Mouse (Mus musculus): ENCODE results near the gene Smyd3. TPM values are rescaled to one million over a fixed set of nuclear protein-coding genes. Genes with fewer than 3 reads are reported as not detected.

The Smyd3 gene
- total and polyA plus RNA-seq, 2 experiments: 1.4 to 7.0 TPM

DNA sequence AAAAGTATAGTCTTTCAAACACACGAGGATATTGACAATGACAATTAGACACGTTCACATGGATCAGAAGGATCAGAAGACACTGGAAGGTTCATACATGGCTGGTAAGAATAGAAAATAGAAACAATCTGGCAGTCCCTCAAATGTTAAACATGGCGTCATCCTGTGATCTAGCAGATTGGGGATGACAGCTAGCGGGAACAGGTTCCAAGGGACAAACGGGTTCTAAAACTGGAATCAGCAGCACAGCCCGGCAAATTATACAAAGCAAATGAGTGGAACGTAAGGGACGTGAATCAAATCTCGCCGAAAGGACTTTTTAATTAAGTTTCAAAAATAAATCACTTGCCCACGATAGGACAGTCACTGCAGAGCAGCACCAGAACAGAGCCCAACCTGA, 81.2 kb downstream of the Smyd3 start:
- 95% methylated on average over 11 of the region's 11 CpGs for whole genome bisulfite sequencing
- no peaks in the 10 kb centered on the region; the same call in 1 of the 2 replicates for H3K27me3 ChIP-seq (ENCODE audit: control insufficient read depth, insufficient read depth, low read length)
- no peak for DNase-seq (ENCODE audit: extremely low read depth, low read depth, low spot score)

DNA sequence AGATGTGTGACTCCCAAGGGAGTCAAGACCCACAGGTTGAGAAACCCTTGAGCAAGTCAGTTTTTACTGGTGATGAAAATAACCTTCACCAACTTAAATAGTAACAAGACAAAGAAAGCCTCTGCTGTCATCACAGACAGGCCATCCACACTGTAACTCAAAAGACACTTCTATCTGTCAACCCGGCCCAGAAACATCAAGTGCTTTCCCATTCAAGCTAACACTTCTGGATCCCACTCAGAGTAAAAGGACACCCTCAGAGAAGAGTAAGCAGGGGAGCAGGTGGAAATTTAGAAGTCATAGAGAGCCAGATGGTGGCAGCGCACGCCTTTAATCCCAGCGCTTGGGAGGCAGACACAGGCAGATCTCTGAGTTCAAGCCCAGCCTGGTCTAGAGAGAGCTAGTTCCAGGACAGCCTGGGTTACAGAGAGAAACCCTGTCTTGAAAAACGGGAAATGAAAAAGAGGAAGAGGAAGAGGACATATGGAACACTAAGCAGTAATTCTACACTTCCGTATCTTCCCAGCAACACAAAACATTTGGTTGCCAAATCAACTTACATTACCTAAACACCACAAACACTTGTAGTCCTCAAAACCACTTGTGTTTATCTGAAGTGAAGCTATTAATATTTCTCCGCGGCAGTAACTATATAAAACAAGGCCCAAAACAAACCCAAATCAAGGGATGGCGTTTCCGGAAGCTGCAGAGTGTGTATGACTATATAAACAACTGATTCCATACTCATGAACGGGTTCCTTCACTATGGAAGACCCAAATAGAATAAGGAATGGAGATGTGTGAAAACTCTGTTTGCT, 83.2 kb downstream of the Smyd3 start:
- H3K79me2 ChIP-seq (ENCODE audit: control insufficient read depth, insufficient read depth, low read length): no peaks in the 10 kb centered on the region
- 89% methylated on average over 11 of the region's 11 CpGs for WGBS
- H3K27ac ChIP-seq (replicated peaks; ENCODE audit: insufficient read depth, low read depth, low read length): no peak overlapping the region
- H3K4me1 ChIP-seq (ENCODE audit: control insufficient read depth, insufficient read depth, low read length): no peaks in the 10 kb centered on the region
- no peaks in the 10 kb centered on the region for H3K27me3 ChIP-seq (ENCODE audit: control insufficient read depth, insufficient read depth, low read length)
- H3K36me3 ChIP-seq (ENCODE audit: control insufficient read depth, insufficient read depth, low read length): 0 out of 2 replicates have a peak, but pooled peaks cover 2% of the 10 kb centered on the region
- TF ChIP-seq CTCF (IDR thresholded peaks at IDR 0.05; ENCODE audit: low read depth, low read length): no peak
- no peak for TF ChIP-seq POLR2A (IDR thresholded peaks at IDR 0.05; ENCODE audit: extremely low read depth, insufficient read depth, low read length)
- H3K4me3 ChIP-seq (ENCODE audit: insufficient read depth, low read depth, low read length): no peak overlapping the region
- no peak overlapping the region for H3K9ac ChIP-seq (ENCODE audit: low read depth, low read length)
- DNase-seq (ENCODE audit: extremely low read depth, low read depth, low spot score): peak; percentile 21

More for the DNA sequence above, 81.2 kb downstream of the Smyd3 start:
- no peaks in the 10 kb centered on the region for H3K79me2 ChIP-seq (ENCODE audit: control insufficient read depth, insufficient read depth, low read length)
- H3K27ac ChIP-seq (replicated peaks; ENCODE audit: insufficient read depth, low read depth, low read length): no peak overlapping the region
- TF ChIP-seq POLR2A (IDR thresholded peaks at IDR 0.05; ENCODE audit: extremely low read depth, insufficient read depth, low read length): no peak
- no peak for TF ChIP-seq CTCF (IDR thresholded peaks at IDR 0.05; ENCODE audit: low read depth, low read length)
- no peaks in the 10 kb centered on the region for H3K4me1 ChIP-seq (ENCODE audit: control insufficient read depth, insufficient read depth, low read length)
- no peak overlapping the region for H3K9ac ChIP-seq (ENCODE audit: low read depth, low read length)
- H3K36me3 ChIP-seq (ENCODE audit: control insufficient read depth, insufficient read depth, low read length): 0 out of 2 replicates have a peak, but pooled peaks cover 2% of the 10 kb centered on the region
- H3K4me3 ChIP-seq (ENCODE audit: insufficient read depth, low read depth, low read length): no peak overlapping the region

DNA sequence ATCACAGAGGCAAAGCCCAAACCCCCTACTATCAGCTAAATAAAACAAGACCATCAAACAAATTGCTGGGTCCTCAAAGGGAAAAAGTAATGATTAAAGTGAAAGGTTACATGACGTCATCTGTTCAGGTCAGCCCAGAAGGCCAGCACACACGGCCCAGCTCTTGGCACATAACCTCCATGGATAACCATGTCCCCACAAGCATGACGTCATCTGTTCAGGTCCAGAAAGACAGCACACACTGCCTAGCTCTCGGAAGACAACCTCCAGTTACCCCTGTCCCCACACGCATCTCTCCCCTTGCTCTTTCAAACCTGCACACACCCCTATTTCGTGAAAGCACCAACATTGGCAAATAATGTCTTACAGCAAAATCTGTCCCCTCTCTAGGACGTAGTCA, 84.0 kb downstream of the Smyd3 start:
- H3K27ac ChIP-seq (replicated peaks; ENCODE audit: insufficient read depth, low read depth, low read length): no peak overlapping the region
- WGBS: 58% methylated on average over 7 of the region's 7 CpGs
- TF ChIP-seq POLR2A (IDR thresholded peaks at IDR 0.05; ENCODE audit: extremely low read depth, insufficient read depth, low read length) (no peak), CTCF (IDR thresholded peaks at IDR 0.05; ENCODE audit: low read depth, low read length) (no peak)
- no peaks in the 10 kb centered on the region for H3K4me1 ChIP-seq (ENCODE audit: control insufficient read depth, insufficient read depth, low read length)
- no peaks in the 10 kb centered on the region for H3K79me2 ChIP-seq (ENCODE audit: control insufficient read depth, insufficient read depth, low read length)
- H3K9ac ChIP-seq (ENCODE audit: low read depth, low read length): no peak overlapping the region
- H3K27me3 ChIP-seq (ENCODE audit: control insufficient read depth, insufficient read depth, low read length): no peaks in the 10 kb centered on the region
- H3K4me3 ChIP-seq (ENCODE audit: insufficient read depth, low read depth, low read length): no peak overlapping the region
- 0 out of 2 replicates have a peak, but pooled peaks cover 2% of the 10 kb centered on the region for H3K36me3 ChIP-seq (ENCODE audit: control insufficient read depth, insufficient read depth, low read length)
- DNase-seq (ENCODE audit: extremely low read depth, low read depth, low spot score): peak; percentile 4

DNA sequence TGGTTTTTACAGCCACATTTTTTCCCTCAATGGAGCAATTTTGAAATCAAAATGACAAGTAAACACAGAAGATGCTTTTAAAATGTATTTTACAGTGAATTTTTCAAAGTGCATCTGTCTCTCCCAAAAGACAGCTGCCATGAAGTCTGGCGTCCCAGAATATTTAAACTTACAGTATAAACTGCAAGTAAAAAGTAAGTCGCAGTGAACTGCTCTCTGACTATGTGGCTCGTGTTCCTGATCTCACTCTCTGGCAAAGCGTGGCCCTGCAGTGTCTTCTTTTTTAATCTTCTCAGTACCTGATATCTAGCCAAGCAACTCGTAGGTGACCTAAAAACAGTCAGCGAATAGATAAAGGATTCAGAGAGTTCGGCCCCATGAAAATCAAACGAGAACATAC, 84.5 kb downstream of the Smyd3 start:
- no peaks in the 10 kb centered on the region for H3K4me1 ChIP-seq (ENCODE audit: control insufficient read depth, insufficient read depth, low read length)
- H3K4me3 ChIP-seq (ENCODE audit: insufficient read depth, low read depth, low read length): no peak overlapping the region
- no peak overlapping the region for H3K27ac ChIP-seq (replicated peaks; ENCODE audit: insufficient read depth, low read depth, low read length)
- TF ChIP-seq CTCF (IDR thresholded peaks at IDR 0.05; ENCODE audit: low read depth, low read length) (no peak), POLR2A (IDR thresholded peaks at IDR 0.05; ENCODE audit: extremely low read depth, insufficient read depth, low read length) (no peak)
- H3K36me3 ChIP-seq (ENCODE audit: control insufficient read depth, insufficient read depth, low read length): 0 out of 2 replicates have a peak, but pooled peaks cover 2% of the 10 kb centered on the region
- H3K27me3 ChIP-seq (ENCODE audit: control insufficient read depth, insufficient read depth, low read length): no peaks in the 10 kb centered on the region
- DNase-seq (ENCODE audit: extremely low read depth, low read depth, low spot score): no peak
- 76% methylated on average over 8 of the region's 8 CpGs for WGBS
- H3K79me2 ChIP-seq (ENCODE audit: control insufficient read depth, insufficient read depth, low read length): no peaks in the 10 kb centered on the region
- no peak overlapping the region for H3K9ac ChIP-seq (ENCODE audit: low read depth, low read length)

DNA sequence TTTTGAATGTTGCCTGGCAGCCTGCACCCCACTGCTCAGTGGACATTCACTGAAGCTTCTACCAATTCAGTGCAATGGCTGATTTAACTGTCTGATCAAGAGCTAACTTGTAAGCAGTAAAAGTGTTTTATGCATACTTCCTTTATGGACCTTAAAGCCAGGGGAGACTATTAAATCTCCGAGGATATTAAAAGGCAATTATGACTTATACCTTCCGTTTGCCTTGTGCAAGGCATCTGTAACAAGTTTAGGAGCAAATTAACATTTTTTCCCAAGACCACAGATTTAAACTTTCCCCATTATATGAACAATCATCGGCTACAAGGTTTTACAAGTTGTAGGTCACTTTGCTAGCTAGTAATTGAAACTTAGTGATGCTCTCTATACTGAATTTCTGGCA, 87.8 kb downstream of the Smyd3 start:
- 0 out of 2 replicates have a peak, but pooled peaks cover under 1% of the 10 kb centered on the region for H3K36me3 ChIP-seq (ENCODE audit: control insufficient read depth, insufficient read depth, low read length)
- no peak for DNase-seq (ENCODE audit: extremely low read depth, low read depth, low spot score)
- no peak overlapping the region for H3K9ac ChIP-seq (ENCODE audit: low read depth, low read length)
- TF ChIP-seq CTCF (IDR thresholded peaks at IDR 0.05; ENCODE audit: low read depth, low read length) (no peak), POLR2A (IDR thresholded peaks at IDR 0.05; ENCODE audit: extremely low read depth, insufficient read depth, low read length) (no peak)
- no peak overlapping the region for H3K27ac ChIP-seq (replicated peaks; ENCODE audit: insufficient read depth, low read depth, low read length)
- H3K27me3 ChIP-seq (ENCODE audit: control insufficient read depth, insufficient read depth, low read length): no peaks in the 10 kb centered on the region
- WGBS: 91% methylated on average over 3 of the region's 3 CpGs
- no peak overlapping the region for H3K4me3 ChIP-seq (ENCODE audit: insufficient read depth, low read depth, low read length)
- no peaks in the 10 kb centered on the region for H3K4me1 ChIP-seq (ENCODE audit: control insufficient read depth, insufficient read depth, low read length)
- no peaks in the 10 kb centered on the region for H3K79me2 ChIP-seq (ENCODE audit: control insufficient read depth, insufficient read depth, low read length)

Measured in liver, adult 2 months (tissue).